Mouse (Mus musculus): ENCODE results near the gene Pla2r1. TPM values are rescaled to one million over a fixed set of nuclear protein-coding genes. Genes with fewer than 3 reads are reported as not detected.

The Pla2r1 gene
- polyA plus RNA-seq, 1 experiment from 2014 or later = 0.86 TPM

DNA sequence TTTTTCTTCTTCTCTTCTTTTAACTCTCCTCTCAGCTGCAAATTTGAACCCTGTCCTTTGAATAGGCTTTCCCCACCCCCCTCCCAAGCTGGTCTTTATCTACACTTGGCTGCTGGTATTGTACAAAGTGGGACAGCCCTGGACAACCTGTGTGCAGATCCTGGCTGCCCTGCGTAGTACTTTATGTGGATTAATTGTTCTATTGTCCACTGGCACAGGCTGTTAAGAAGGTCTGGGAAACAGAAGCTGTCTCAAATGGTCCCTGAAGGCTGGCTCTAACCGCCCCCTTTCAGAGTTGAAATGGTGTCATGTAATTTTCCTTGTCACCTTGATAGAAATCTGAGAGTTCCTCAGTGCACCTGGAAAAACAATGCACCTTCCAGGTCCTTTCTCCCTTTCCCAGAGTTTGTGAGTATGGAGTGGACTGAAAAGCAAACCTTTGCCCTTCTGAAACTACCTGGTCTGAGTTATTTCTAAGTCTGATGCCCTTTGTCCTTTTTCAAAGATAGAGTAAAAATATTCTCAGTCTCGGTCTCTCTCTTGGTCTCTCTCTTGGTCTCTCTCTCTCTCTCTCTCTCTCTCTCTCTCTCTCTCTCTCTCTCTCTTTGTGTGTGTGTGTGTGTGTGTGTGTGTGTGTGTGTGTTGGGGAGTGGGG, 101.9 kb downstream of the Pla2r1 start:
- H3K36me3 ChIP-seq (ENCODE audit: control insufficient read depth, insufficient read depth, low read length) = no peaks in the 10 kb centered on the region
- H3K27me3 ChIP-seq (ENCODE audit: control insufficient read depth, insufficient read depth, low read length) = no peaks in the 10 kb centered on the region
- H3K9me3 ChIP-seq (ENCODE audit: control insufficient read depth, low read length) = no peaks in the 10 kb centered on the region
- H3K9ac ChIP-seq (ENCODE audit: low read length) = no peak overlapping the region
- no peak for DNase-seq (ENCODE audit: low spot score)
- no peak overlapping the region for H3K4me3 ChIP-seq (ENCODE audit: low read depth, low read length)
- H3K4me2 ChIP-seq (replicated peaks; ENCODE audit: low read depth) = no peak overlapping the region
- 72% methylated on average over 3 of the region's 3 CpGs for WGBS
- H3K4me1 ChIP-seq (replicated peaks; ENCODE audit: control insufficient read depth, insufficient read depth) = no peaks in the 10 kb centered on the region
- no peak overlapping the region for H3K27ac ChIP-seq (replicated peaks)
- ATAC-seq (ENCODE audit: low FRiP score, low TSS enrichment) = no peak
- TF ChIP-seq EP300 (optimal IDR thresholded peaks at IDR 0.05) = no peak
- no peak for TF ChIP-seq CTCF (IDR thresholded peaks at IDR 0.05; ENCODE audit: low read depth)

GRCm38 (mm10) chr2:60449732-60450131, 103.4 kb downstream of the Pla2r1 start:
- ATAC-seq (ENCODE audit: low FRiP score, low TSS enrichment) (no peak), DNase-seq (ENCODE audit: low spot score) (peak; percentile 18)
- H3K27ac ChIP-seq (replicated peaks) = no peak overlapping the region
- H3K4me2 ChIP-seq (replicated peaks; ENCODE audit: low read depth) = no peak overlapping the region
- no peak for TF ChIP-seq CTCF (IDR thresholded peaks at IDR 0.05; ENCODE audit: low read depth)
- no peak for TF ChIP-seq EP300 (optimal IDR thresholded peaks at IDR 0.05)
- no peaks in the 10 kb centered on the region for H3K4me1 ChIP-seq (replicated peaks; ENCODE audit: control insufficient read depth, insufficient read depth)
- no peaks in the 10 kb centered on the region for H3K36me3 ChIP-seq (ENCODE audit: control insufficient read depth, insufficient read depth, low read length)
- no peak overlapping the region for H3K4me3 ChIP-seq (ENCODE audit: low read depth, low read length)
- no peaks in the 10 kb centered on the region for H3K27me3 ChIP-seq (ENCODE audit: control insufficient read depth, insufficient read depth, low read length)
- H3K9me3 ChIP-seq (ENCODE audit: control insufficient read depth, low read length) = no peaks in the 10 kb centered on the region
- no peak overlapping the region for H3K9ac ChIP-seq (ENCODE audit: low read length)
- WGBS = 63% methylated on average over 6 of the region's 6 CpGs

DNA sequence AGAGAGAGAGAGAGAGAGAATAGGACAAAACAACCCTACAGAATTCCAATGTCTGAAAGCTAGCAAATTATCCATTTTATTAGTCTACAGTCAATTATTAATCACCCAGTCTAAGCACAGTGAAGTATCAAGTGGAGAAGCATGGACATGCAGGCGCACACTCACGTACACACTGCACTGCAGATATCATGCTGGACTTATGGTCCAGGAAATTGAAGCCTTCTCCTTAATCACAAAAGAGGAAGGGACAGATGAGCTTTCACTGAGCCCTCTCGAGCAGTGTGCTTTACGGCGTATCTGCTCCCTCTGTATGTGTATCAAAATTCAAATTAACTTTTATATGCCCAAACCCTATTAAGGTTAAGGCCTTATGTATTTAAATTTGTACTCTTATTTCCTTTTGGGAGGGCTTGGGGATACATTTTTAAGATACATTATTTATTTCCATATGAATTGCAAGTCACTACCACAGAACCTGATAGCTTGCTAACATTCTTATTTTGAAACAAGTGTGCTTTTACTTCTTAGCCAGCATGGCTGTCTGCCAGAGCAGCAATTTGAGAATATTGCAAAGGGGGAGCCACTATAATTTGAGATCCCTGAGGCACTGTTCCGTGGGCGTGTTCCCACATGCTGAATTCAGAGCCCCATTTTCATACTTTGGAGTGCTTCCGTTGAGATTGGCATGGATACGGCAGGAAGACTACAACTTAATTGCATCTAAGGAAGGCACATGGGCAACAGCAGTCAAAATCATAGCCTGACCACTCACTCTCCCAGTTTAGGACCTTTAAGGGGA, 108.2 kb downstream of the Pla2r1 start:
- H3K27ac ChIP-seq (replicated peaks) = no peak overlapping the region
- TF ChIP-seq EP300 (optimal IDR thresholded peaks at IDR 0.05) (no peak), CTCF (IDR thresholded peaks at IDR 0.05; ENCODE audit: low read depth) (no peak)
- no peak overlapping the region for H3K4me3 ChIP-seq (ENCODE audit: low read depth, low read length)
- H3K27me3 ChIP-seq (ENCODE audit: control insufficient read depth, insufficient read depth, low read length) = no peaks in the 10 kb centered on the region
- 58% methylated on average over 9 of the region's 9 CpGs for WGBS
- ATAC-seq (ENCODE audit: low FRiP score, low TSS enrichment) (no peak), DNase-seq (ENCODE audit: low spot score) (no peak)
- no peak overlapping the region for H3K9ac ChIP-seq (ENCODE audit: low read length)
- H3K4me1 ChIP-seq (replicated peaks; ENCODE audit: control insufficient read depth, insufficient read depth) = no peaks in the 10 kb centered on the region
- H3K4me2 ChIP-seq (replicated peaks; ENCODE audit: low read depth) = no peak overlapping the region
- H3K9me3 ChIP-seq (ENCODE audit: control insufficient read depth, low read length) = no peaks in the 10 kb centered on the region
- no peaks in the 10 kb centered on the region for H3K36me3 ChIP-seq (ENCODE audit: control insufficient read depth, insufficient read depth, low read length)

DNA sequence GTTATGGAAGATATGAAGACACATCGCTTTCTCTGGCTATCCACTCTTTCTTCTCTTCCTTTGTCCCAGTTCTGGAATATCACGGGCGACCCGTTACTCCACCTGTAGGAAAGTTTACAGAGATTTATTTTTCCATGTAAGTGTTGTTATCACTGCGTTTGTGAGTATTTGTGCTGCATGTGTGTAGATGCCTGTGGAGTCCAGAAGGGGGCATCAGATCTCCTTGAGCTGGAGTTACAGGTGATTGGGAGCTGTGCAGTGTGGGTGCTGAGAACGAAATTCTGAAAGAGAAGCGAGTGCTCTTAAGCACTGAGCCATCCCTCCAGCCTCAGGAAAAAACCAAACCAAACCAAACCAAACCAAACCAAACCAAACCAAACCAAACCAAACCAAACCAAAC, 109.8 kb downstream of the Pla2r1 start:
- WGBS = 93% methylated on average over 7 of the region's 7 CpGs
- no peak for ATAC-seq (ENCODE audit: low FRiP score, low TSS enrichment)
- H3K4me3 ChIP-seq (ENCODE audit: low read depth, low read length) = no peak overlapping the region

DNA sequence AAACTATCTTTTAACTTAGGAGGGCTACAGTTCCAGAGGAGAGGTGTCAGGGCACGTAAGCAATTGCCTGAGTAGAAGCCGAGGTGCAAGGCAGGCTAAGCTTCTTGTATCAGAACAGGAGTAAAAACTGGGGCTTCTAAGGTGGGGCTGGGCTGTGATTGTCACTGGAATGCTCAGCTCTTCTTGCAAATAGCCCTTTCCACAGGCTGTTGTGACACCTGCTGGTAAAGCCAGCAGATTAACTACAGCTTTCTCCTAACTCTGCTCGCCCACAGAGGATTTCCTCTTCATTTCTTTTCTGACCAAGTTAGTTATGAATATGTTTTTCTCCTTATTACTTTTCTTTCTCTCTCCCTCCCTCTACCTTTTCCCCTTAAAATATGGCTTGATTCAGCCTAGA, 111.2 kb downstream of the Pla2r1 start:
- Histone ChIP-seq H3K27me3 (ENCODE audit: control insufficient read depth, insufficient read depth, low read length) (no peaks in the 10 kb centered on the region), H3K36me3 (ENCODE audit: control insufficient read depth, insufficient read depth, low read length) (no peaks in the 10 kb centered on the region), H3K27ac (replicated peaks) (no peak overlapping the region), H3K9ac (ENCODE audit: low read length) (no peak overlapping the region), H3K4me3 (ENCODE audit: low read depth, low read length) (no peak overlapping the region), H3K9me3 (ENCODE audit: control insufficient read depth, low read length) (no peaks in the 10 kb centered on the region), H3K4me1 (replicated peaks; ENCODE audit: control insufficient read depth, insufficient read depth) (no peaks in the 10 kb centered on the region), H3K4me2 (replicated peaks; ENCODE audit: low read depth) (no peak overlapping the region)
- TF ChIP-seq CTCF (IDR thresholded peaks at IDR 0.05; ENCODE audit: low read depth) = peak; percentile 50
- no peak for TF ChIP-seq EP300 (optimal IDR thresholded peaks at IDR 0.05)
- WGBS = 20% methylated on average over 3 of the region's 3 CpGs
- DNase-seq (ENCODE audit: low spot score) (no peak), ATAC-seq (ENCODE audit: low FRiP score, low TSS enrichment) (no peak)

More for the DNA sequence above, 109.8 kb downstream of the Pla2r1 start:
- Histone ChIP-seq H3K27ac (replicated peaks) (no peak overlapping the region), H3K4me2 (replicated peaks; ENCODE audit: low read depth) (no peak overlapping the region), H3K9me3 (ENCODE audit: control insufficient read depth, low read length) (no peaks in the 10 kb centered on the region), H3K27me3 (ENCODE audit: control insufficient read depth, insufficient read depth, low read length) (no peaks in the 10 kb centered on the region), H3K4me1 (replicated peaks; ENCODE audit: control insufficient read depth, insufficient read depth) (no peaks in the 10 kb centered on the region), H3K36me3 (ENCODE audit: control insufficient read depth, insufficient read depth, low read length) (no peaks in the 10 kb centered on the region), H3K9ac (ENCODE audit: low read length) (no peak overlapping the region)
- no peak for DNase-seq (ENCODE audit: low spot score)
- TF ChIP-seq CTCF (IDR thresholded peaks at IDR 0.05; ENCODE audit: low read depth) = peak; percentile 32
- no peak for TF ChIP-seq EP300 (optimal IDR thresholded peaks at IDR 0.05)

DNA sequence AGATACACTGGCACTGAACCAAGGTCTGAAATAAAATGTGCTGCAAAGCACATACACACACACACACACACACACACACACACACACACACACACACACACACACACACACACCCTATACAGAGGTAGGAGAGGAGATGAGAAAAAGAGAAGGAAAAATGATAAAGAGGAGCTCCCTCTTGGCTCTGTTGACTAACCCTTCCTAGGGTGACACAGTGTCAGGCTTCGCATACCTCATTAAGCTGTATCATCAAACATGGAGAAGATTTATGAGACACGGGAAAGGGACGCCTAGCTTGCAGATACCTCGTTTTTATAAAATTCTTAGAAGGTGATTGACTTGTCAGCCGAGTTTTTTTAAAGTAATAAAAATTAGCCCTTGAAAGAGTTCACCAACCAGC, 116.3 kb downstream of the Pla2r1 start:
- TF ChIP-seq CTCF (IDR thresholded peaks at IDR 0.05; ENCODE audit: low read depth) = no peak
- TF ChIP-seq EP300 (optimal IDR thresholded peaks at IDR 0.05) = no peak
- WGBS = 69% methylated on average over 5 of the region's 5 CpGs

More for the DNA sequence above, 116.3 kb downstream of the Pla2r1 start:
- no peak for DNase-seq (ENCODE audit: low spot score)
- H3K4me1 ChIP-seq (replicated peaks; ENCODE audit: control insufficient read depth, insufficient read depth) = no peaks in the 10 kb centered on the region
- no peak overlapping the region for H3K4me3 ChIP-seq (ENCODE audit: low read depth, low read length)
- no peaks in the 10 kb centered on the region for H3K36me3 ChIP-seq (ENCODE audit: control insufficient read depth, insufficient read depth, low read length)
- H3K9me3 ChIP-seq (ENCODE audit: control insufficient read depth, low read length) = no peaks in the 10 kb centered on the region
- H3K27ac ChIP-seq (replicated peaks) = no peak overlapping the region
- no peak overlapping the region for H3K9ac ChIP-seq (ENCODE audit: low read length)
- H3K27me3 ChIP-seq (ENCODE audit: control insufficient read depth, insufficient read depth, low read length) = no peaks in the 10 kb centered on the region
- ATAC-seq (ENCODE audit: low FRiP score, low TSS enrichment) = no peak
- H3K4me2 ChIP-seq (replicated peaks; ENCODE audit: low read depth) = no peak overlapping the region

All from stomach, postnatal 0 days (tissue).